Mouse (Mus musculus) C2C12 (cell line): Measurements from ENCODE around the gene Foxo3. TPM values are rescaled to one million over a fixed set of nuclear protein-coding genes. Genes with fewer than 3 reads are reported as not detected.

ENCODE experiments used
- H3K27me3 ChIP-seq: one replicate; pipeline ENCODE4 v1.6.1; 2011; ENCODE audit not compliant: control insufficient read depth, insufficient read depth, insufficient read length
- H3K36me3 ChIP-seq: one replicate; pipeline ENCODE4 v1.6.1; 2011; ENCODE audit not compliant: control insufficient read depth, insufficient read depth
- H3K4me3 ChIP-seq: one replicate; pipeline ENCODE4 v1.5.1; 2011; ENCODE audit warnings: mild to moderate bottlenecking, control low read depth; ENCODE audit not compliant: poor library complexity, insufficient read depth, severe bottlenecking
- H3K79me2 ChIP-seq: one replicate; pipeline ENCODE4 v1.6.1; 2011; ENCODE audit not compliant: control insufficient read depth, insufficient read depth
- H3K79me3 ChIP-seq: one replicate; pipeline ENCODE4 v1.6.1; 2011; ENCODE audit warnings: low read depth, control low read depth
- H3ac ChIP-seq: one replicate; pipeline ENCODE3; 2011; ENCODE audit warnings: low read depth; ENCODE audit not compliant: control insufficient read depth, insufficient read length
- CEBPB ChIP-seq: IDR thresholded peaks from one replicate; pipeline ENCODE4 v1.6.1; 2011; ENCODE audit warnings: low read depth, mild to moderate bottlenecking, control low read depth, moderate library complexity
- CTCF ChIP-seq: IDR thresholded peaks from one replicate; pipeline ENCODE4 v1.5.1; 2011; ENCODE audit not compliant: control insufficient read depth, insufficient read depth, insufficient read length
- FOSL1 ChIP-seq: IDR thresholded peaks from one replicate; pipeline ENCODE4 v1.8.0; 2011; ENCODE audit warnings: mild to moderate bottlenecking, low read length; ENCODE audit not compliant: poor library complexity, insufficient read depth, severe bottlenecking
- MAX ChIP-seq: IDR thresholded peaks from one replicate; pipeline ENCODE4 v1.6.1; 2011; ENCODE audit warnings: mild to moderate bottlenecking, control low read depth
- MYOD1 ChIP-seq: IDR thresholded peaks from one replicate; pipeline ENCODE4 v1.6.1; 2011; ENCODE audit warnings: low read depth; ENCODE audit not compliant: control insufficient read depth, insufficient read length
- MYOG ChIP-seq: IDR thresholded peaks from one replicate; pipeline ENCODE4 v1.6.1; 2011; ENCODE audit not compliant: control insufficient read depth, insufficient read length; ENCODE audit errors: extremely low read depth
- USF1 ChIP-seq: IDR thresholded peaks from one replicate; pipeline ENCODE4 v1.6.1; 2011; ENCODE audit warnings: low read depth, mild to moderate bottlenecking, control low read depth, moderate library complexity
- polyA plus RNA-seq: library from polyadenylated mRNA; unstranded; fragments of >200 nt; fragmentation: generic; extraction: Trizol; gene quantifications from one replicate; pipeline ENCODE4 v1.2.1, GENCODE M21; 2012; ENCODE audit warnings: missing spikeins

Foxo3 gene
- polyA plus RNA-seq, 1 experiment: 4.8 TPM

DNA sequence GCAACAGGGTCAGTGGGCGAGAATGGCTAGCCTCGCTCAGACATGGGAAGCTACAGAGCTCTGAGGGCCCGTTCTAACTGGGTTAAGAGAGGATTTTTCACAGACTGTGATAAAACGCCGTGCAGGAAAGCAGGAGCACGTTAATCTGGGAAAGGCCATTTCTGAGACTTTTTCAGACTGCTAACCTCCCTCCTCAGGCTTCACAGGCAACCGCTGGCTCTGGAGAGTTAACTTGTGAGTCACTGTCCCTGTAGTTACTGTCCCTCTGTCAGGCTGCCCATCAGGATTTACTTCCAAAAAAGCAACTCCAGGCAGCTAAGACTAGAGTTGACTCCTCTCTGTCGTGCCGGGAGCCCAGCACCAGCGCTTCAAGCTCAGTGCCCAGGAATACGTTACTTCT, 54.6 kb downstream of the Foxo3 start:
- TF ChIP-seq MYOD1 (no peak), MAX (no peak), FOSL1 (no peak), CEBPB (no peak), USF1 (no peak), CTCF (no peak), MYOG (no peak)
- Histone ChIP-seq H3K36me3 (no peaks in the 10 kb centered on the region), H3K4me3 (no peak overlapping the region), H3ac (no peak overlapping the region), H3K79me3 (no peaks in the 10 kb centered on the region), H3K79me2 (no peaks in the 10 kb centered on the region), H3K27me3 (no peaks in the 10 kb centered on the region)

- Histone ChIP-seq H3K79me2 (no peaks in the 10 kb centered on the region), H3K27me3 (no peaks in the 10 kb centered on the region), H3K36me3 (no peaks in the 10 kb centered on the region), H3ac (no peak overlapping the region), H3K4me3 (no peak overlapping the region), H3K79me3 (no peaks in the 10 kb centered on the region)
- TF ChIP-seq CTCF (no peak), FOSL1 (no peak)
These were observed 55.2 kb downstream of the Foxo3 start for GRCm38 (mm10) chr10:42221136-42221891.

DNA sequence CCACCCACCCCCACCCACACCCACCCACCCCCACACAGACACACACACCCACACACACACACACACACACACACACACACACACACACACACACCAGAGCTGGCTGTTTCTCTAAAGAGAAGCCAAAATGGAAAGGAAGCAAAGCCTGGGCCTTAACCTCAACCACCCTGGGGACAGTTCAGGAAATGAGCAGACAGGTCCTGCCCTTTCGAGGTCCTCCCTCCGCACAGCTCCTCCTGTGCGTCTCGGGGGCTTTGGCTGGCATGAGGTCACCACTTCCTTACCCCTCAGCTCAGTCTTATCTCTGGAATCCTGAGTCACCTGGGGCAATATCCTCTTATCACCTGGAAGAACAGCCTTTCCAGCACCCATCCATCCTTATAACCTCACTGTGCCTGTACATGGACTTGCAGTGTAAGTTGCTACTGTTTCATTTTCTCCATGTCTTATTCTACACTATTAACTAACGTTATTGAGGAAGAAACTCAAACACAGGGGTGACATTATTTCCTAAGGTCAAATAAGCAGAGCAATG, 56.1 kb downstream of the Foxo3 start:
- Histone ChIP-seq H3ac (no peak overlapping the region), H3K36me3 (no peaks in the 10 kb centered on the region), H3K27me3 (no peaks in the 10 kb centered on the region), H3K4me3 (no peak overlapping the region), H3K79me2 (no peaks in the 10 kb centered on the region), H3K79me3 (no peaks in the 10 kb centered on the region)
- TF ChIP-seq CTCF (no peak), FOSL1 (no peak), USF1 (no peak), MAX (no peak), CEBPB (no peak), MYOD1 (no peak), MYOG (no peak)

GRCm38 (mm10) chr10:42211407-42211806, 65.1 kb downstream of the Foxo3 start:
- TF ChIP-seq CEBPB (no peak), CTCF (no peak), MYOG (no peak), MAX (no peak), FOSL1 (no peak), MYOD1 (no peak), USF1 (no peak)
- no peak overlapping the region for H3K4me3 ChIP-seq
- H3K79me2 ChIP-seq: no peaks in the 10 kb centered on the region
- no peaks in the 10 kb centered on the region for H3K79me3 ChIP-seq
- no peak overlapping the region for H3ac ChIP-seq
- H3K27me3 ChIP-seq: no peaks in the 10 kb centered on the region
- no peaks in the 10 kb centered on the region for H3K36me3 ChIP-seq

DNA sequence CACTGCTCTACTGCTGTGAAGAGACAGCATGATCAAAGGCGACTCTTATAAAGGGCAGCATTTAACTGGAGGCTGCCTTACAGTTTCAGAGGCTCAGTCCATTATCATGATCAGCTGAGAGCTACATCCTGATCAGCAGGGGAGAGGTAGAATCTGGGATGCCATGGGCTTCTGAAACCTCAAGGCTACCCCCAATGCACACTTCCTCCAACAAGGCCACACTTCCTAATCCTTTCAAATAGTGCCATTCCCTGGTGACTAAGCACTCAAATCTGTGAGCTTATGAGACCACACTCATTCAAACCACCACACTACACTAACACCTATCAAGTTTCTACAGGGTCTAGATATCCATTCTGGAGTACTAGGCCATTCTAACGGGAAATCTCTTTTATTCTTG, 65.9 kb downstream of the Foxo3 start:
- H3K79me3 ChIP-seq: no peaks in the 10 kb centered on the region
- no peaks in the 10 kb centered on the region for H3K79me2 ChIP-seq
- no peak overlapping the region for H3K4me3 ChIP-seq
- H3K36me3 ChIP-seq: no peaks in the 10 kb centered on the region
- no peak overlapping the region for H3ac ChIP-seq
- H3K27me3 ChIP-seq: no peaks in the 10 kb centered on the region
- TF ChIP-seq CTCF (no peak), FOSL1 (no peak), MAX (no peak), MYOD1 (no peak), MYOG (no peak), USF1 (no peak), CEBPB (no peak)

GRCm38 (mm10) chr10:42209809-42210208, 66.7 kb downstream of the Foxo3 start:
- no peak overlapping the region for H3K4me3 ChIP-seq
- H3K79me2 ChIP-seq: no peaks in the 10 kb centered on the region
- TF ChIP-seq CTCF (no peak), USF1 (no peak), CEBPB (no peak), FOSL1 (no peak), MYOD1 (no peak), MAX (no peak), MYOG (no peak)
- no peak overlapping the region for H3ac ChIP-seq
- H3K36me3 ChIP-seq: no peaks in the 10 kb centered on the region
- H3K79me3 ChIP-seq: no peaks in the 10 kb centered on the region
- no peaks in the 10 kb centered on the region for H3K27me3 ChIP-seq
